Mouse (Mus musculus): ENCODE results near the gene 2510039O18Rik.

2510039O18Rik gene

GRCm38 (mm10) chr4:147940576-147941044 lies at the start of gene 2510039O18Rik:
Gene 2510039O18Rik (plus strand): TSS chr4:147940895.
- DNase-seq = peak; percentile 92

DNA sequence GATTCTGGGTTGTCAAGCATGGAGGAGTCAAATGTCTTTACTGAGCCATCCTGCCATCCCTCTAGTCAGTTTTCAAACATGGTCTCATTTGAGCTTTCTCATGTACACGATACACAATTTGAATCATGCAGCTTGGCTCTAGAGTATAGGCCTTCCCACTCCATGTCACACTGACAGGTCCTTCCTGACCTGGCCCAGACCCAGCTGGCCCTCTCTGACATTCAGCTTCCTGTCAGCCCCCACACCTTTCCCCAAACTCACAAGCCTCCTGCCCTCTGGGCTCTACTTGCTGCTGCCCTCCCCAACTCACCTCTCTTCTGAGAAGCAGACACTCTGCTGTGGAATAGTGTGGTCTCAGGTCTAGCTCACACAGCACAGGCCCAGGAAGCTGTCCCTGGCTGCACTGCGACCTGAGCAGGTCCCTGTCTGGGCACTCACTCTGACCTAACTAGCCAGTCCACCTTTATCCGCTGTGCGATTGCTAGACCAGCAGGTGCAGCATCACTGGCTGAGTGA lies 44.8 kb upstream of the 2510039O18Rik start:
- no peak for DNase-seq

DNA sequence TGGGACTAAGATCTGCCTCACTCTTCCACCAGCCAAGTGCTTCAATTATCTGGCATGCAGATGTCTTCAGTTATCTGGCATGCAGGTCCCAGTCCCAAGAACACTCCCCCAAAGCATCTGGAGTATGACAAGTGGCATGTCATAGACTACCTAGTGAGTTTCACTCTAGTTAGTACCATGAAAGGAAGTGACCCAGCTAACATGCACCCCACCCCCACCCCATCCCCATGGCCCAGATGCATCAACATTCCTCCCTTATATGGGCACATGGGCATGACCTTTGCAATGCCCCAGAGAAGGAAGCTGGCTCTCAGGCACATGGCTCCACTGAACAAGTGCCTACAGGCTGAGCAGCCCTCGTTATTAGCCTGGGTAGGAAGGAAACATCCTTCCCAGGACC lies 44.3 kb upstream of the 2510039O18Rik start:
- no peak for DNase-seq

DNA sequence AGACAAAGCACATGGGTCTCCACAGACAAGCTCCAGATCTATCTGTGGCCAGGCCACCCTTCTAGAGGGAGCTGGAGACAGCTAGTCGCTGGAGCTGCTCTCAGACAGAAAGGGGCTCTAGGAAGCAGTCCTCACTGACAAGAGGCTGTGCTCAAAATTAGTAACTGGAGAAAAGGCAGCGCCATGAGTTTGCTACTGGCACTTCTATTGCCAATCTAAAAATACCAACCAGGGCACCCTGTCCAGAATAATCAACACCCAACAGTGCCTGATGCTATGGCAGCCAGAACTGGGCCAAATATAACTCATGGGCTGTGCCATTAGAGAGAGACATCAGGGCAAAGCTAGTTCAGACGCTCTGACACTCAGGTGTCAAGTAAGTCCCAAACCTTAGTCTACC lies 43.3 kb upstream of the 2510039O18Rik start:
- no peak for DNase-seq

GRCm38 (mm10) chr4:147900452-147900851 lies 40.2 kb upstream of the 2510039O18Rik start:
- no peak for DNase-seq

- DNase-seq = no peak
Observed at GRCm38 (mm10) chr4:147902906-147903500, 37.7 kb upstream of the 2510039O18Rik start.

GRCm38 (mm10) chr4:147903601-147904000 lies 37.1 kb upstream of the 2510039O18Rik start:
- no peak for DNase-seq

DNA sequence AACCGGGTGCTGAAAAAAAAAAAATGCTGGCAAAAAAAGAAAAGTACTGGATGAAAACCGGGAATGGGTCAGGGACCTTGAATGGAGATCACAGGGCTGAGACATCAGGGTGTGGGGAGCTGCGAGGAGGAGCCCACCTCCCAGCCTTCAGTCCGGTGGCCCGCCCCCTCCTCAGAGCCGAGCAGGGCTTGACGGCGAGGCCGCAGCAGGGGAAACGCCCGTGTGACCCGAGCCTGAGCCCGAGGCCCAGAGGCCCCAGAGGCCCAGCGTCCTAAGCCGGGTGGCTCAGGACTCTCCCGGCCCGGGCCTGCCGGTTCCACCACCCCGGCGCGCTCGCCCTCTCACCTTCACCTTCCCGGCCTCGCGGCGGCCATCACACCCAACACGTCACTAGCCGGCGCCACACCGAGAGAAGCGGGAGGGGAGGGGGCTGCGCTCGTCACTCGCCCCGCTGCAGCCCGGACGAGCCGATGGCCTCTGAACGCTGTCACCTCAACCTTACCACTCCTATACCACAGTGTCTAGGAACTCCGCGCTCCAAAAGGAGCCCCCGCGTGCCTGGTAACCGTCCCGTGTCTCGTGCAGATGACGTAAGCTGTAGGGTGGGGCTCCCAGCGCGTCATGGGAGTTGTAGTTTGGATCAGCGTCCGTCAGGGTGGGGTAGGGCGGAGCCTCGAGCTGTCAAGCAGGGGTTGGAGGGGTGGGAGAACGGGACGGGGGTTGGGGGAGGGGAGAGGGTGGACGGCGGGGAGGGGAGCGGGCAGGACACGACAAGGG lies 36.2 kb upstream of the 2510039O18Rik start, which contains the start of gene Mfn2:
Mfn2 (minus strand) TSS at position 392 of the 777 bp plus-strand sequence.
- DNase-seq = peak; percentile 91

DNA sequence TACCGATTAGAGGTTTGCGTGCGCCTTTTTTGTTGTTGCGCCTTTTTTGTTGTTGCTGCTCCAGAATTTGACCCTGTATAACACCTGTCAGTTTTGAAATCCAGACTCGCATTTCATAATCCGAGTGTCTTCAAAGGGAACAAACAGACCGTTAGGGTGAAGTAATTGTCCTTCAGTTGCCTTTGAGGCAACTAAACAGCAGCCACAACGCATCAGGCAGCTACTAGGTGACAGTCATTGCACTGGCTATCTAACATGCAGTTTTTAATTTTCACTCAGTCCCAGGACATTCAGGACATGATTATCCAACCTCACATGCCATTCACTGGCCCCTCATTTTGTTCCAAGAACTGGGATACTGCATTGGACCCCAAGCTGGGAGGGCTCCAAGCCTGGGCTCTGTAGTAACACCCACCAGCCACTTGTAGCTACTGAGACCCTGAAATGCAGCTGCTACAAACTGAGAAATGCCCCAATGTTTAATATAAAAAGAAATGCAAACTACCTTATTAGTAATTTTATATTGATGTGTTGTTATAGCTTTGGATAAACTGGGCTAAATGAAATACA lies 35.5 kb upstream of the 2510039O18Rik start:
- DNase-seq = no peak

DNA sequence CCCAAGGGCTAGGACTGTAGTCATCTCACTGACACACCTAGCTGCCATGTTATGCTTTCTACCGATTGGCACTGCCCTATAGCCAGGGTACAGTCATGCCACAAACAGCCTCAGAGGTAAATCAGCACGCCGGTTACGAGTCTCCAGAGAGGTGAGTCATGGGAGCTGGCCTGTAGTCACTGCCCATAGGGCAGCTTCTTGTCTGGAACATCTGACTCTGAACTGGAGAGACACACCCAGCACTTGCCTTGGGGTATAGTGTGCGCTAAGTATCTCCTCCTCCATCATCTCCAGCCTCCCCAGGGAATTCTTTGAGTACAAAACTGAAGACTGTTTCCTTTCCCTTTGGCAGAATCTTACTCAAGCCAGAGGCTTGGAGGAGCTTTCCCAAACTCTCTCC lies 34.5 kb upstream of the 2510039O18Rik start:
- DNase-seq = no peak

DNA sequence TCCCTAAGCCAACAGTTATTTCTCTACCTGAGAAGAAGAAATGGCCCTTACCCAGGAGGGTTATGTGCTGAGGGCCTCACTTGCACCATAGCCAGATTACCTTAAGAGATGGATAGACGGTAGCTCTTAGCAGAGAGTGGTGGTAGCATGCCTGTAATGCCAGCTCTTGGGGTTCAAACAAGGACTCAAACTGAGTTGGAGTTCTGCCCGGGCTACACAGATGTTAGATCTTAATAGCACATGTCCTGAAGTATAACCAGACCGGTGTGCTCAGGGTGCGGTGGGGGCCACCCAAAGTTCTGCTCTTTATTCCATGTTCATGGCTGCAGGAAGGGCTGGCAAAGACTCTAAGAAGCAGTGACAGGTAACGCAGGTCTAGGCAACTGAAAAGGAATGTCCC lies 31.2 kb upstream of the 2510039O18Rik start:
- no peak for DNase-seq

DNA sequence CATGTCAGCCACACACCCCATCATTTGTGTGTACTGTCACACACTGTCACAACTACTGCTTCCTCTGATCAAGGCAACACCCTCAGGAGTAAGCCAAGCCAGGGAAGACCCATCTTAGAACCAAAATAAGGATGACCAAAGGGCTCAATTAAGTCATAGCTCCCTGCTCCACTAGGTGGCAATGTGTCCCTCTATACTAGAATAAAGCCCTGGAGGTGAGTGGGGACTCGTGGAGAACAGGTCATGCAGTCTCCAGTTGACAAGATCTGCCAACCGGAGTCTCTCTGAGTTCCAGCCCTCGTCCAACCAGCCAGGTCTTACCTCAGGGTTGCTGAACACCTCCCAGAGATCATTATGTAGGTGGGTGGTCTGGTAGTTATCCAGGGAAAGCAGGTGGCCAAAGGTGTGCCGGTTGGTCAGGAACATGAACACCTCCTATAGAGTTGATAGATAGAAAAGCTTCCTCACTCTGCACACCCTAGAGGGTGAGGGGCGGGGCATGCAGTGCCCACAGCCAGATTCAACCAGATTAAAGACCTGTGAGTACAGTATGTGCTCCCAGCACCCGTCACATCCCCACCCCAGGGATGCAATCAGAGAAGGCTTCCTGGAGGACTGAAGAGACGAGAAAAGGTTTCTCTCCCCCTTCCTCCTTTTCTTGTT lies 22.1 kb upstream of the 2510039O18Rik start:
- DNase-seq = peak; percentile 22

DNA sequence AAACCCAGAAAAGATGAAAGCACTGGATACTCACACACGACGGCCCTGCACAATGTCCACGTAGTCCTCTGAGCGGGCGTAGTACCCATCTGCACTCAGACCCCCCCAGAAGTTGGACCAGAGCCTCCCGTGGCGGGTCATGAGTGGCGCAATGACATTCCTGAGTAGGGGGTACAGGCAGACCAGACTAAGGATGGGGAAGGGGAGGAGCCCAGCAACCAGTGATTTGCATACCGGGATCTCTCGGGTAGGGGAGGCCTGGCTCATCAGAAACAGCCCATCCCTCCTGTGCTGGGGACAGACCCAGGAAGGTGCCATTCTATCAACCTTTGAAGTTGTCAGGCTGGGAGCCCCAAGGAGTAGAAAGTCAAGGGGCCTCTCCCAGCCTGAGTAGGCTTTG lies 19.7 kb upstream of the 2510039O18Rik start:
- DNase-seq = no peak

DNA sequence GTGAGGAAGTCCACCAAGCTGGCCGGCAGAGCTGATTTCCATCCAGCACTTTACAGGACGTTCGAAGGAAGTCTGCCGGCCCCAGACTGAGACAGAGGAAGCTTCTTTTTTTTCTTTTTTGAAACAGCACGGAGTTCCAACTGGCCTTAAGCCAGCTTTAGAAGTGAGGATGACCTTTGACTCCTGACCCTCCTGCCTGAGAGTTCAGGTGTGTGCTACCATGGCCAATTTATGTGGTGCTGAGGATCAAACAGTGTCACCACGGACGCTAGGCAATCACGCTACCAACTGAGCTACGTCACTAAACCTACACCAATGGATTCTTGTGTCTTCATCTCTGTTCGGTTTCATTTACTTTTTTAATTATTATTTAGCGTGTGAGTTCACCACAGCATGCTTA lies 18.4 kb upstream of the 2510039O18Rik start:
- no peak for DNase-seq

GRCm38 (mm10) chr4:147927705-147928104 lies 13.0 kb upstream of the 2510039O18Rik start:
- DNase-seq = peak; percentile 50

- peak; percentile 23 for DNase-seq
Observed at GRCm38 (mm10) chr4:147928136-147928535, 12.6 kb upstream of the 2510039O18Rik start.

DNA sequence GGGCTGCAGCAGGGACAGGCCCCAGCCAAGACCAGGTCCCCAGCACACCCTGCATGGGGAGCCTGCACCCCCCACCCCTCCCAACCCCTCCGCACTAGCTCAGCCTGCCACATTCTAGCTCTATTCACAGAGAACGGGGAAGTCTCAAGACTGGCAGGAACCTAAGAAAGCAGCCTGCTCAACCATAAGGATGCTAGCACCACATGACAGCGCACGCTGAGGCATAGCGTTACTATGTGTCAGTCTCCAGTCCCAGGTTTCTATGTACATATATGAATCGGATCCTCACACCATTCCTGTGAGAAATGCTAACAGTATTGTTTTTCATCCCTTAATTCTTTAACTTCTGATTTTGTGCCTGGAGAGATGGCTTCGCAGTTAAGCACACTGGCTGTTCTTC lies 12.2 kb upstream of the 2510039O18Rik start:
- DNase-seq = no peak

DNA sequence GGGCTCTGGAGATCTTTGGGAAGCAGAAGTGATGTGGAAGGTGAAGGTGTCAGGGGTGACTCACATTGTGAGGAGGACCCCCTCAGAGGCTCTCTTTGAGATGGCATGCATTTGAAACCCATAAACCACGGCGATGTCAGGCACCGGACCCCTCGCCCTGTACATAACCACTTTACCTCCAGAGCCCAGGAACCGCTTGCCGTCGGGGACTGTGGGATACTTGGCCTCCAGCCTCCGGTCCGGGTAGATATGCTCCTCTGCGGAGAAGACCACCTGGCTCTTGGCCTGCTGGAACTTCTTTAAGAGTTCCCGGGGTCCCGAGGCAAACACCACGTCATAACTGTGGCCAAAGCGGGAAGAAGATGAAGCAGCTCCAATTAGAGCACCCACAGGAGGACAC lies 9.7 kb upstream of the 2510039O18Rik start:
- no peak for DNase-seq

- DNase-seq = no peak
Observed at GRCm38 (mm10) chr4:147934134-147934533, 6.6 kb upstream of the 2510039O18Rik start.

DNA sequence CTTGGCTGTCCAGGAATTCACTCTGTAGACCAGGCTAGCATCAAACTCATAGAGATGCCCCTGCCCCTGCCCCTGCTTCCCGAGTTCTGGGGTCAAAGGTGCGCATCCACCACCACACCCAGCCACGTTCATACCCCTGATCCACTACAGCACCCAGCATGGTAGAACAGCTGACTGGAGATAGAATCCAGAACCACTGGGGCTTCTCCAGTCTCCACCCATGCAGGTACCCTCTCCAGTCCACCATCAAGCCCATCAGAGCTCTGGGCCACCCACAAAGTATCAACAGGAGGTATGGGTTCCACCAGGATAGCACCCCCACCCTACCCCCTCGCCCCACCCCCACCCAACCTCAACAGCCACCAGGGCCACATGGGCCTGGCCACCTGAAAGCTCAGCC lies 6.1 kb upstream of the 2510039O18Rik start:
- DNase-seq = no peak

DNA sequence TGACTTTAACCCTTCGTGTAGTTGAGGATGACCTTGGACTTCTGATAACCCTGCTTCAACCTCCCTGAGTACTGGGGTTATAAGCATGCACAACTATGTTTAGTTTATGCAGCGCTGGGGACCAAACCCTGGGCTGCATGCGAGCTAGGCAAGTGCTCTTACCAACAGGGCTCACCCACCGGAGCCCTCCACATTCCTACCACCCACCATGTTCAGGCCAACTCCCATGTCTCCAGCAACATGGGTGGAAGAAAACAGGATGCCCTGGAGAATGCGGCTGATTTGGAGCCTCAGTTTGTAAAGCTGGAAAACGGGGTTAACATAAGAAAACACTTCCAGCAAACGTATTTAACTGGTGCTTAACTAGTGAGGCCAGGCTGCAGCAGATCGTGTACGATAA lies 4.8 kb upstream of the 2510039O18Rik start:
- no peak for DNase-seq

- peak; percentile 79 for DNase-seq
Observed at GRCm38 (mm10) chr4:147936331-147936954, 4.3 kb upstream of the 2510039O18Rik start, which contains the start of gene Plod1. Gene Plod1 (minus strand): TSS chr4:147936767.

- no peak for DNase-seq
Observed at GRCm38 (mm10) chr4:147937021-147937420, 3.7 kb upstream of the 2510039O18Rik start.

All from liver (tissue).